Mouse (Mus musculus): ENCODE data around the gene Clca2.

DNA sequence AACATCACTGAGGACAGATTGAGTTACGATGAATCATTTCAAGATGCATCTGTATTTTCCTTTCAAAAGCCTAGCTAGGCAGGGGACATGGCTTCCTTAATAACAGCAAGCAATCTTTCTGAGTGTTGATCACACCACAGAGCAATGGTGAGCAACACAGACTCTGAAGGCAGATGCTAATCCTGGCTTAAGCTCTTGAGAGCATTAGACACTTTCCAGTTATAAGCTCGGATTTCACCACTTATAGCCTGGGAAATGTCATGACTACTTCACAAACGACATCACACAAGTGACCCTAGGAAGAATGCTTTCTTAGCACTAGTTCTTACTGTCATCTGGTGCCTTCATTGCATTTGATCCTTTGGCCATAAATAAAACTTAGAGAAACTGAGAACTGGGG, 71.2 kb downstream of the Clca2 start:
- TF ChIP-seq CTCF (IDR thresholded peaks at IDR 0.05; ENCODE audit: borderline replicate concordance, extremely low read depth, insufficient read depth, insufficient read length) = no peak
- TF ChIP-seq POLR2A (IDR thresholded peaks at IDR 0.05; ENCODE audit: borderline replicate concordance, extremely low read depth, insufficient read depth, insufficient read length, poor library complexity, severe bottlenecking) = no peak

Measured in brain, embryonic 14.5 days (tissue).